Mouse (Mus musculus): ENCODE results near the gene Vmn1r221.

GRCm38 (mm10) chr13:23270321-23271101 lies 56.6 kb downstream of the Vmn1r221 start:
- TF ChIP-seq CTCF (IDR thresholded peaks at IDR 0.05; ENCODE audit: low read depth, low read length) = no peak
- TF ChIP-seq TAL1 (conservative IDR thresholded peaks at IDR 0.05; ENCODE audit: low read depth, low read length) = no peak

Measured in G1E (cell line).